Mouse (Mus musculus) gastrocnemius, postnatal 10 days (tissue): ENCODE measurements at regions not wholly inside any gene's neighbourhood (a gene's known extent, or its start where the extent isn't known, plus 50 kb on each side); places are given as distances from the start of the nearest gene placed in this dataset.

Experiments
- DNase-seq: peaks from one replicate; pipeline ENCODE4 v3.0.0; 2021; ENCODE audit warnings: mixed read lengths

DNA sequence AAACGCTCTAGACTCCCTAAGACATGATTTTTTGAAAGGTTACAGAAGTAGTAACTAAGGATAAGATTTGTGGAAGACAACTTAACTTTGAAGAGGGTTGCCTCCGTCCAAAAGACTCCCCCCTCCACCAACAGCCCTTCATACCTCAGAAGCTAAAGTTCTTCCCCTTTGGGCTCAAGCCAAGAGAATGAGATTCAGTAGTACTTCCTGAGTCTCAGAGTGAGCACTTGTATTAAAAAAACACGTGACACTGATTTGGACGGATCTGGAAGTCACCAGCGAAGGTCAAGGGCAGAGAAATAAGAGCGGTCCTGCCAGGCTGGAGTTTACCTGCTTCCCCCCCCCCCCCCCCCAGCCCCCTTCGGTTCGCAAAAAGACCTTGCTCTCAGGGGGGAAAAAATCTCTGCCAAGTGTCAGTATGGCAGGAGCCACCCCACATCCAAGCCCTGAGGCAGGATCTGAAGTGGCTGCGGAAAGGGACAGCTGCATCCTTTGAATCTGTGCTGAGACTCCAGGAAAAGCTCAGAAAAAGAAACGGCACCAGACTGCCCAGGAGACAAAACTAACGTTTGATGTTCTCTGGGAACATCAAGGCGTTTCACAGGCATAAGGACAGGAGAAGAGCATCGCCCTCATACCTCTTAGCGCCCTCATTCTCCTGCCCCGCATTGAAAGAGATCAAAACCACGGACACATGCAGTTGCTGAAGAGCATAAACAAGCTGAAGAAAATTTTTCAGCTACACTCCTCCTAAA lies 341.2 kb upstream of the Atp2b1 start:
- no peak for DNase-seq

DNA sequence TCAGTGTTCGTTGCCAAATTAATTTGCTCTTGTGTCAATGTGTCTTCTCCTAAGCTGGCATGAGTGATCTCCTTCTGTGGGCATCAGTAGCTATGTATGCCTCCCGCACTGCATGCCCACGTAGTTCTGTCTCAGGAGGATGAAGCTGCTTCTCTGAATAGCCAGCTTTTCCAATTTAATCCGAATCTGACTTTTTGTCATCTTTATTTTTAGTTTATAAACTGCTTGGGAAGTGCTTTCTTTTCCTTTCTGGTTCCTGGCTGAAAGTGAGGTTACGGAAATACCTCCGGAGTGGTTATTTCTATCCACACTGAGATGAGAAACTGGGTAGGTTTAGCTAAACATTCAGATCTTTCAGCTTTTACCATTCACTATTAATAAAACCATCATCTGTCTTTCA lies 337.2 kb upstream of the Atp2b1 start:
- DNase-seq = no peak

DNA sequence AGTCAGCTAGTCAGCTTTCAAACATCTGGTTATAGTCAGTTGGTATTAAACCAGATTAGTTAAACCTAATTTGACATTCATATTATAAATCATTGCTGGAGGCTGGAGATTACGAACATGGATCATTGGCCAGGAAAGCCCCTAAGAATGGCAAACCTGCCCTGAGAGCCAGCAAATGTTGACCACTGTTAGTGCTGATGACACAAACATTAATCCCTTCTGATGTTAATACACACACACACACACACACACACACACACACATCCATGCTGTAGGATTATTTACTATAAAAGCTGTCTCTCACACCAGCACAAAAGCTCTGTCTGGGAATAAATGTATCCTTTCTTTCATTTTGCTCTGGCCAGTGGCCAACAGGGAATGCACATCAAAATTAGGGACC lies 329.4 kb upstream of the Atp2b1 start:
- no peak for DNase-seq

DNA sequence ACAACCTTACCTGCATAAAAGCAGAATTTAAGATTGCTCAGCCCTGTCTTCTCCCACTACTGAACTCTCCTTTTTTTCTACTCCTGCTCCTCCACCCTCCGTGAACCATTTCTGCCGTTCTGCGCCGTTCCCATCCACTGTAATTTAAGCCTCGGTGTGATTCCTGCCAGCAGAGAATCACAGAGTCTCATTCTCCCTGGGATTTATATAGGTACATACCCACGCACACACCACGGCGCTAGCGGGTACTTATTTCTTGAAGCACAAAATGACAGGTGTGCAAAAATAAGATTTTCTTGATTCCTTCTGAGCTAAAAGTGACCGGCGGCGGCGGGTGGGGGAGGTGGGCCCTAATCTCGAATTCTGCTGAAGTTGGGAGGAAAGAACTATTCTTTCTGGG lies 324.5 kb upstream of the Atp2b1 start:
- DNase-seq = no peak

DNA sequence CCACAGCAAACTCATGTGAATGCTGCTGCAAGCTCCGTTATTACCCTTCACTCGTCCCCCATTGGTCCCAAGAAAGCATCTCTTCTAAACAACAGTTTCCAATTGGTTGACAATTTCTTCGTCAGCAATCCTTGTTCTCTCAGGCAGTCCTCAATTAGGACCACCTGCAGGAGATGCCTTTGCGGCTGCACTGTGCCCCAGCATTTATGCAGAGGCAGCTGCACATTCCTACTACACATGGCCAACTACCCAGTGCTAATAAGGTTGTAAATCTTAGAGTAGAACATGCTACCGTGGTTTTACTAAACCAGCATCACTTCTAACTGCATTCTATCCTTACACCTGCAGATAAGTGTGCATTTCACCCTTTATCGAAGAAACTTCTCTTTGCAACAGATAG lies 322.1 kb upstream of the Atp2b1 start:
- no peak for DNase-seq

DNA sequence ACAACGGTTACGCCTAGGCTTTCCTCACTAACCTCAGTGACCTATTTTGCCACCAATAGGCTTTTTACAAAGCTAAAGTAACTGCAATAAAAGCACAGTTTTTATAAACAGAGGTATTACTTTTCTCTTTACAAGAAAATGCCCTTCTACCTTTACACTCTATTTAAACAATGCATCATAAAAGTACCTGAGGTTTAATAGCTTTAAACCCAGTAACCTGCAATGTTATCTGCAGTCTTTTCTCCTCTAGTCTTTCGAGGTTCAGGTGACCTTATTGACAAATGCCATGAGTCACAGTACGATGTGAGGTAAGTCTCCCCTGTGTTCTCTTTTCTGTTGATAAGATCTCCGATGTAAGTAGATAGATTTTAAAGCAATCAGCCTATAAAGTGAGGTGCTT lies 320.3 kb upstream of the Atp2b1 start:
- DNase-seq = no peak

DNA sequence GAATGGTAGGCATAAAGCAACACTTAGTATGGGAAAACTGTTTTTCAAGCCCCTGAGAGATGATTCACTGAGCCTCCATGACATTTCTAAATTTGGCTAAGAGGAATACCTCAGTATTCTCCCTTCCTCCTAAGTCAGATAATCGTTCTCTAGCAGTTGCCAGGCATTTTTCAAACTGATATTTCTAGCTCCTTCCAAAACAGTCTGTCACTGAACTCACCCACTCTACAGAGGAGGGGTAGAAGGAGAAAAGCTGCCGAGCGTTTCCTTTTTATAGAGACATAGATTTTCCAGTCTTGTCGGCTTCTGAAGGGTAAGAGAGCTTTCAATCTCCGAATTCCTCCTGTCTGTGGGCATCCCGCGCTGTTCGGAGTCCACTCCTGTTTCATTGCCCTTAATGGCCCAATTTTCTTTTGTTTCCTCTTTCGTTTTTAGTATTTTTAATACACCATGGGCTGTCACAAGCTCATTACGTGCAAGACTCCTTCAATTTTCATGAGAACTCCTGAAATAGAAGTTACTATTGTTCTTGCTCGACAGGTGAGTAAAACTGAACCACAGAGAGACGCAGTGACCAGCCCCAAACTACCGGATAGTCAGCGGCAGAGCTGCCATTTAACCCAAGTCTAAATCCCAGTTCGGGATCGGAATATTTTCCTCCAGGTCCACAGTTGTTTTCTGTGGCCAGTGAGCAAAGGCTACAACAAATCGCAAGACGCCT lies 305.8 kb upstream of the Atp2b1 start:
- DNase-seq = no peak

DNA sequence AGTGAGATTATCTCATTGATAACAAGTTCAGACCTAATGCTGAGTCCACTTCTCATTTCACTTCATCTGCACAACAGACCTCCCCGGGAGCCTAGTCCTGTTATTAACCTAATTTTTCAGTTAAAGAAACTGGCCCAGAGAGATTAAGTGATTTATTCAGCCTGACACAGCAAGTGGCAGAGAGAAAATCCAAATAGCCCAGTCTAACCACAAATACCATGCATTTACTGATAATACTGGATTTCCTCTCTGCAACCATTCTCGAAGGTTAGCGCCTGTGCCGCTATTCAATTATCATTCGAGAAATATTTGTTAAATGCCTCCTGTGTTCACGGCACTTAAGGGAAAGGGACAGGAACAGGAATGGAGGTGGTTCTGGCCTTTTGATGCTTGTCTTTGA lies 303.5 kb upstream of the Atp2b1 start:
- DNase-seq = no peak

DNA sequence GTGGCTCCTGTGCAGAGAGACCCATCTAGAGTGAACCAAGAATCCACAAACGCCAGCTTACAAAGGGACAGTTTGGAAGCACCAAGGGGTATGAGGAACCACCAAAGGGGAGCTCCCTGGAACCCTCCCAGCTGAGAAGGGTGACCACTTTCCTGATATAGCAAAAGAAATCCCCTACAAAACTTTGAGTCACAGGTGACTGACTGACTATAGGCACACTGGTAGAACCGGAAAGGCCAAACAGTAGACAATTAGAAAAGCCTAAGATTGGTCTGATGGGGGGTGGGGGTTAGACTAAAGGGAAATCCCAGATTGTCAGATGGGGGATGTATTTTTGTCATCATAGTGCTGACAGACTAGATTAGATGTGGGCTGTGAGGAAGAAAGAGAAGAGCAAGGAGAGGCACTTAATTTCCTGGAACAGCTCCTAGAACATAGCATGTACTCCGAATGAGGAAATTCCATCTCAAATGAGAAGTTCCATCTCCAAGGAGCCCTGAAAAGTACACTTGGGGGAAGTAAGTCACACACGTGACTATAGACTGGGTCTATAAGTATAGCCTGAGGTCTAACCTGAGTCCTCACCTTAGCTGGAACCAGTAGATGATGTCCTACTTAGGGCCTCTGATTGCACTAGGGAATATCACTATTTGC lies 302.4 kb upstream of the Atp2b1 start:
- no peak for DNase-seq

DNA sequence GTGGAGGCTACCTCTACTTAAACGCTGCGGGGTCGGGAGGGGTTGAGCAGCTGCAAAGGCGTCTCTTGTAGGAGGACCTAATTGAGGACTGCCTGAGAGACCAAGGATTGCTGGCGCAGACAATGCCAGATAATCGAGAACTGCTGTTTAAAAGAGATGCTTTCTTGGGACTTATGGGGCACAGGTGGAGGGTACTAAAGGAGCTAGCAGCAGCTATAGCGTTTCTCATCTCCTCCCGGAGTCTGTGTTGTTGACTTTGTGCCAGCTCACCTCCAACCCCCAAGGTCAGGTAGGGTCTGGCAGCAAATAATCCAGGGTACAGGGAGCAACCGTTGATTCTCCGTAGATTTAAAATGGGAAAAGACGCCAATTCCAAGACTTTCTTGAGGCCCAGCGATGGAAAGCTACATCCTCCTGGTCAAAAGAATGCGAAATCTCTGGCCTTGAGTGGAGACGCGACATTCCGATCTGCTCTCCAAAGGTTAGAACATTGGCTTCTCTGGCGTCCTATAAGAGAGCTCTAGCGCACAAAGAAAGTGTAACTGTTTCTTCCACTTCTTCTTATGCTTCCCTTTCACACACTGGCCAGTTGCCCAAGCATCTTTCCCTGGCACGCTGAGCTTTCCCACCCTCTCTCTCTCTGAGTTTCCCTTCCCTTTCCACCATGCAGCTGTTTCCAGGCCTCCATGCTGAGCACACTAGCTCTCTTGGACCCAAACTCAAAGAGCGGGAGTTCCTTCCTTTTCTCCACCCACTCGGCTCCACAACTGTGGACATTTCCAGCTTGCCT lies 295.3 kb upstream of the Atp2b1 start:
- peak; percentile 56 for DNase-seq

DNA sequence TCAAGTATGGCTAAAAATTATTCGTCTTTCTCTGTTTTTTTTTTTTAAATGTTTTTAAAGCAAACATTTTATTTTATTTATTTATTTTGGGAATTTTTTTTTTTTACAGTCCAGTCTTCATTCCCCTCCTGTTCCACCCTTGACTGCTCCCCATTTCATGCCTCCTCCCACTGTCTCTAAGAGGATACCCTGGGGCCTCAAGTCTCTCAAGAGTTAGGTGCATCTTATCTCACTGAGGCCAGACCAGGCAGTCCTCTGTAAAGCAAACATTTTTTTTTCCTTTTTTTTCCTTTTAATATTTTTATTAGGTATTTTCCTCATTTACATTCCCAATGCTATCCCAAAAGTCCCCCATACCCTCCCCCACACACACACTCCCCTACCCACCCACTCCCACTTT lies 290.1 kb upstream of the Atp2b1 start:
- DNase-seq = no peak

DNA sequence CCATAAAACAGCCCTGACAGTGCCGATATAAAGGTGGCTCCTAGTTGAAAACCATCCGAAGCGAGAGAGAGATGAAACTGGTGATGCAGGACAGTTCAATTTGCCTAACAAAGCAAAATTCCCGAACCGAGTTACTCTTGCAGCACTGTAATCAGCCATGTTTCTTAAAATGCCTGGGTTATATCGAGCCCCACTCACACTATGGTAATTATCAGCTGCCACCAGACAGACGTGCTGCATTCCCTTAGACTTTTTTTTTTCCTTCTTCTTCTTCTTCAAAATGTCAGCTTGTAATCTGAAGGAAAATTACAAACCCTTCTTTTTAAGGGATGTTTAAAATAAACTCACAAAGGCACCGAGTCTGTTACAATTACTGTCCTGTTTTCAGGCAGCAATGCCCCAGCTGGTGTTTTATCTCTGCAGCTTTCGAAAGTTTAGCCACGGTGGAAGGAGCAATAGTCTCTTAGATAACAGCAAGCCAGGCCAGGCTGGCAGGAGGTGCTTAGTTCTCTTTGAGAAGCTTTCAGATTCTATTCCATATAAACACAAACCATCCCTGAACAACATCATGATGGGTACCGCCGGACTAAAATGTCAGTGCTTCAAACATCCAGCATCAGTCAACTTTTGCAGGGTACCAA lies 289.4 kb upstream of the Atp2b1 start:
- DNase-seq = no peak

DNA sequence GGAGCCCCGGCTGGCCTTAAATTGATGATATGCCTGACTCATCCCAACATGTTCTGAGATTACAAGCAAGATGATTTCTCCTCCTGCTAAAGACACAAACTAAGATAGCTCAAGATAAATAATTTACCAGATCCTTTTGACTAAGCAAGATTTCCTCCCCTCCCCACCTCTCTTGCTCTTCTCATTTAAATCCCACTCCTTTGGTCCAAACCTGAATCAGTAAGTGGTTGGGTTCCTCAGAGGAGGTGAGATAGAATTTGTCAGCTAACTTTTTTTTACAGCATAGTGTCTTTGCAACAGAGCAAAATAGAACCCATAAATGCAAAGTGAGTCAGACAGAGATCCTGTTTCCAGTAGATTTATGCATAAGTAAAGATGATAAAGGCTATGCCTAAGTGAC lies 286.0 kb upstream of the Atp2b1 start:
- DNase-seq = no peak

DNA sequence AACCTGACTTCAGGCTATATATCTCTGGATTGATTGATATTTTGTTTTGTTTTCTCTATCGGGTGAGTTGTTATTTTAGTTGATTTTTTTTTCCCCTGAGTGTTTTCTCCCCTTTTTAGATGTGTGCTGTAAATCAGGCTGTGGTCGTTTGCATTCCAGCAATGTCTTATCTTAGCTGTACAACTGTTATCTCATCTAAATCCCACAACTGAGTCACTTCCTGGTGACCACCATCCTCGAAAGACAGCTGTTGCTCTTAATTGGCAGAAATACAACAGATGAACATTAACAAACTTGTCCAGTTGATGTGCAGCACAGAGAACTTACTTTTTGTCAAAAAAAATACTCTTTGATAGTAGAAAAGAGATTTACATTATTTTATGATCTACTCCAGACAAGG lies 285.0 kb upstream of the Atp2b1 start:
- DNase-seq = no peak

DNA sequence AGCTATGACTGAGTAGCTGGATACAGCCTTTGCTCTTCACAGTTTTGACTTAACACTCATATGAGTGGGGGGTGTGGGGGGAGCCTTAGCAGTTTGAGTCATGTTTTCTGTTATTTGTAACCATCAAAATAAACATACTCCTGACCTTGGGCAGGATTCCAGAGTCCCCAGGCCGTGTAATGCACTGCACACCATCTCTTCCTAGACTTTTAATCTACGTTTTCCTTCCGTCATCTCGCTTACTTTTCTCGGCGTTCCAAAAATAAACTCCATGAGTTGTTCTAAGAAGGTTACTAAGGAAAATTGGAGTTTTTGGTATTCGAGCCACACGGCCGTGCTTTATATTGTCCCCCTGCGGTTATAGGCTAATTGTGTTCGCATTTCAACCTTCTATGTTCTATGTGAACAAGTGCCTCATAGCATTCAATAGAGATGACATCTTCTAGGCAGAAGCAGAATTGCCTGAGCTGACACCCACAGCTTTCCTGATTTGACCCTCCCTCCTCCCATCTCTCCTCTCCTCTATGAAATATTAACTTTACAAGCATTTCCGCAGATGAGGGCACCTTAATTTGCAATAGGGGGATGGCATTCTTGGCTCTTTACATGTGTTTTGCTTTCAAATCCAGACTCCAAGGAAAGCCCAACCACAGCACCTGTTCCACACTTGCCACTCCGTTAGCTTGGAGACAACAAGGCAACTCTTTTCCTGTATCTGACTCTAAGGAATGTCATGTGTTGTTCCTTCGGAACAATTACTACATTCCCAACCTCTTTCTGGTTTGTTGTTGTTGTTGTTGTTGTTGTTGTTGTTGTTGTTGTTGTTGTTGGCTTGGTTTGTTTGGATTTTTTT lies 276.2 kb upstream of the Atp2b1 start:
- DNase-seq = no peak

DNA sequence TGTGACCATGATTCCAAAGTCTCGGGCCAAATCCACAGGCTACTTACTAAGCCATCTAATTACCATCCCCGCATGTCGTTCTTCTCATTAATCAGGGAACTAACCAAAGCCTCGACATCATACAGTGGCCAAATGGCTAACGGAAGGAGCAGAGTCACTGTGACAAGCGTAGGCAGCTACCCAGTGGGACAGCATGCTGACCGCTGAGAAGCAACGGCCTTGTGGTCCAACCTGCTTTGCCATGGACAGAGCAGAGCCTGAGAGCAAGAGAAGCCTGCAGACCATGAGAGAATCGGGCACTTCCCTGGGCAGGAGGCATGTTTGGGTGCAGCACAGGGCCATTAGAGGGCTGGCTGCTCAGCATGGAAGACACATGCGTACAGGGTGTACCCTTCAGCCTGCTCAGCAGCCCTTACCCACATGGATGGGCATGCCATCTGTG lies 268.5 kb upstream of the Atp2b1 start:
- no peak for DNase-seq

DNA sequence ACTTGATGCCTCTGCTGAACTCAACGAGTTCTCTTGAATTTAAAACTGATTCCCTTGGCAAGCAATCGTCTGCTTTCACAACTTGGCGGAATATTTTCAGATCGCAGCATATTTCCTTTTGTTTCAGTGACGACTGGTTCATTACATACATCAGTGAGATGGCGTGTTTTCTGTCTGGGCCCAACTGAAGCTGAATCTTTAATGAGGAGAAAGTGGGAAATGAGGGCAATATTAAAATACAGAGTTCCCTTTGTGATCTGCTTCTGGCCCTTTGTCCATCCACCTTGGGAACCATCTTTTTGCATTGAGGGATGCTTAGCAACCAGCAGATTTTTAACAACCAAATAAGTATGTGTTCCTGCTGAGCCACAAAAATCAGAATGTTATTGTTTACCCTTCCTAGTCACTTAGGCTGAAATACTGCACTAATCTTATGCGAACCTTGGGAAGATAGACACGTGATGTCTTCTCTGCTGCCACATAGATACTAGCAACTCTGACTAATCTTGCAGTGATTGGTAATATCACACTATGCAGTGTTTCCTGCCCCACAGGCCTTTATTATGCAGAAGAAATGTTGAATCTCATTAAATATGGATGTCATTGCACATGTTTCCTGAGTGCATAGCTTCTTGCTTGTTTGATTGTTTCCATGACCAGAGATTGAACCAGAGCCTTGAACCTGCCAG lies 267.8 kb upstream of the Atp2b1 start:
- DNase-seq = no peak

DNA sequence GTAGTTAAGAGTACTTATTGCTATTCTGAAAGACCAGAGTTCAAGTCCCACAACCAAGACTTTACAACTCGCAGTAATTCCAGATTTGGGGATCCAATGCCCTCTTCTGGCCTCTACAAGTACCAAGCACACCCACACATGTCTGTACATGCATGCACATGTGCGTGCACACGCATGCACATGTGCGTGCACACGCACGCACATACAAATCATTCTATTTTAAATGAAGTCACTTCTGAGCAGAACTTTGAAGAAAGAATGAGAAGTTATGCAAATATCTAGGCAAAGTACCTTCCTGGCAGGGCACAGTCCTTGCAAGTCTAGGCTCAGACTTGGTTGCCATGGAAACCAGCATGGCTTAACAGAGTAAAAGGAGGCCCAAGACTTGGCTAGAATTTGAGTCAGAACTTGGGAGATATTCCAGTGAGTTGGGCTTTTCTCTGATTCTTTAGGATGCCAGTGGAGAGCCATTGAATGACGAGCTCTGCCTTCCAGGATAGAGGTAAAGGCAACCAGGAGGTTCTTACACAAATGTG lies 265.4 kb upstream of the Atp2b1 start:
- DNase-seq = no peak

DNA sequence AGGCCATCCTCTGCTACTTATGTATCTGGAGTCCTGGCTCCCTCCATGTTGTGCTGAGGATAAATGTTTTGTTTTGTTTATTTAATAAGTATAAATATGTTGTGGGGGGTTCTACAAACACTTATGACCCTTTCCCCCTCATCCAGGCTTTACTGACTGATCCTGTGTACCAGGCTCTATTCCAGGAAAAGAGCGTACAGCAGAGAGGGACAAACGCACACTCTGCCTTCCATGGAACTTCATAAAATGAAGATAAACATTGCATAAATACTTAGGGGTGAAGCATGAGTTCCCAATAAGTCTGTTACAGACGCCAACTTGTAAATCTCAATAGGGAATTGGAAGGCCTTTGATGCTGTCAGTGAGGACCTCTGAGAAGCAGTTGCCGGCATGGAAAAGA lies 263.7 kb upstream of the Atp2b1 start:
- DNase-seq = no peak

DNA sequence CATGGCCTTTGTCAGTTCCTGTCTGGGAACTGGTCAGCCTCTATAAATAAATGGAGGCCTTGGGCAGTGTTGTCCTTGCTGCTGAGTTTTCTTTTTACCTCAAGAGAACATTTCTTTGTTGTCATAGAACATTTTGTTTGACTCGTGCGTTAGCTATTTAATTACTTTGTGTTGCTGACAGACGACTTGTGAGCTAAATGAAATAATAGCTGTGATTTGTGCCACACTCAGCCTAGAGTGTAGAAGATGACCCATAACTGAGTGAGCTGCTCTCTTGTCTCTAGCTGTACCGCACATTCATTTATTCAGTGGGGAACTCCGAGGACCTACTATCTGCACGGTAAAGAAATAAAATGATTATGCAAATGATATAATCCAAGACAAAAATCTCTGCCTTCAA lies 263.1 kb upstream of the Atp2b1 start:
- DNase-seq = no peak
